Mouse (Mus musculus): Measurements from ENCODE around the gene Il1a. TPM values are rescaled to one million over a fixed set of nuclear protein-coding genes. Genes with fewer than 3 reads are reported as not detected.

The Il1a gene
- polyA plus RNA-seq, 1 experiment from 2014 or later = 0.24 TPM

DNA sequence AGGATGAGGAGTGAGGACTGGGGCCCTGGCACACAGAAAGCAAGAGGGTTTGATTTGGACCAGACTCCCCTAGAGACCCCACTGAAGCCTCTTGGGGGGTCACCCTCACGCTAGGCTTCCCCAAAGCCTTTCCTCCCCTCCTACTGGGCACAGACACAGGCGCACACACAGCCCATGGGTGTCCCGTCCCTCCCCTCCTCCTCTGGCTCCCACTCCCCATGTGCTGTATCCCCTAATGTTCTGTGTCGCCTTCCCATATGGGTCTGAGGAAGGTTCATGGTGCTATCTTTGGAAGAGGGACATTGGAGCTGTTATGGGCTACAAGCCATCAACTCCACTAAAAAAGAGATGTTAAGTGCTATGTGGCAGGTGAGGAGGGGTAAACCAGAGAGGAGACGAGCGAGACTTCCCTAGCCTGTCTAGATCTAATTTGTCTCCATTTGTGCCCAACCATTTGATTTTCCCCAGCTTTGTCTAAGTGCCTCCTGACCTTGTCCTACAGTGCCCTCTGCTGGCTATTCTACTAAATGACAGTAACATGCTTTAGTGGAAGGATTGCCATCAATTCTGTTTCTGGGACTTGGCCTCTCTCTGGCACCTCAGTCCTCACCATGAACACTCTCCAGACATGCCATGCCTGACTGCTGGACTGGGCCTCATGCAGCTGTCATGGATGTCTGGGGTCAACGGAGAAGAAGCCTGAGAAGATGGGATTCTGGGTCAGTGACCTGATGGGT is 51.1 kb downstream of the Il1a start:
- DNase-seq (ENCODE audit: low spot score) = no peak
- WGBS = 34% methylated on average over 7 of the region's 7 CpGs
- Histone ChIP-seq H3K4me3 (no peak overlapping the region), H3K4me1 (peaks cover 21% of the 10 kb centered on the region; the same call in 1 of the 2 replicates), H3K36me3 (no peaks in the 10 kb centered on the region), H3K27ac (peak overlapping the region; percentile 74), H3K9me3 (no peaks in the 10 kb centered on the region), H3K27me3 (ENCODE audit: insufficient read depth, poor library complexity, severe bottlenecking) (peaks cover 8% of the 10 kb centered on the region; the same call in 1 of the 2 replicates)

GRCm38 (mm10) chr2:129258056-129258455 is 51.7 kb downstream of the Il1a start:
- H3K27me3 ChIP-seq (ENCODE audit: insufficient read depth, poor library complexity, severe bottlenecking) = peaks cover 8% of the 10 kb centered on the region; the same call in 1 of the 2 replicates
- H3K4me1 ChIP-seq = peaks cover 18% of the 10 kb centered on the region; the same call in 1 of the 2 replicates
- peak overlapping the region; percentile 74 for H3K27ac ChIP-seq
- DNase-seq (ENCODE audit: low spot score) = no peak
- 89% methylated on average over 3 of the region's 3 CpGs for WGBS
- H3K9me3 ChIP-seq = no peaks in the 10 kb centered on the region
- no peaks in the 10 kb centered on the region for H3K36me3 ChIP-seq
- no peak overlapping the region for H3K4me3 ChIP-seq

- H3K36me3 ChIP-seq = no peaks in the 10 kb centered on the region
- 0 out of 2 replicates have a peak, but pooled peaks cover 14% of the 10 kb centered on the region for H3K4me1 ChIP-seq
- H3K27me3 ChIP-seq (ENCODE audit: insufficient read depth, poor library complexity, severe bottlenecking) = peaks cover 8% of the 10 kb centered on the region; the same call in 1 of the 2 replicates
- 82% methylated on average over 4 of the region's 4 CpGs for WGBS
- no peak for DNase-seq (ENCODE audit: low spot score)
- no peak overlapping the region for H3K4me3 ChIP-seq
- peak overlapping the region; percentile 29; the same call in 1 of the 2 replicates for H3K27ac ChIP-seq
- no peaks in the 10 kb centered on the region for H3K9me3 ChIP-seq
Measured at GRCm38 (mm10) chr2:129256006-129256405, 53.8 kb downstream of the Il1a start.

DNA sequence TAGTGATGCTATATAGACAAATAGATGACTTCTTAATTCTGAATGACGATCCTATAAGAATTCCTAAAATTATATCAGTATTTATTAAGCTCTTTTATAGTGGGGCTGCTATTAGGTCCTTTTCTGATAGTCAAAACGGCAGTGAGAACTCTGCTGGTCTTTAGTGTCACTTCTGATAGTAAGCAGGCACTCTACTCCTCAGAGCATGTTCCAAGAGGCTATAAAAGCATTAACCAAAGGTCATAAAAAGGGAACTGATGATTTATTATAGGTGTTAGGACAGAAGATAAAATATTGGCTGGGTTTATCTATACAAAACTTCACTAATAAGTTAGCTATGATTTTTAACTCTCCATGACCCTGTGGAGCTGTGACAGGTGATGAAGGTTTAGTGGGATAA is 55.7 kb downstream of the Il1a start:
- Histone ChIP-seq H3K27me3 (ENCODE audit: insufficient read depth, poor library complexity, severe bottlenecking) (no peaks in the 10 kb centered on the region), H3K4me3 (no peak overlapping the region), H3K9me3 (no peaks in the 10 kb centered on the region), H3K27ac (no peak overlapping the region), H3K4me1 (0 out of 2 replicates have a peak, but pooled peaks cover 14% of the 10 kb centered on the region), H3K36me3 (no peaks in the 10 kb centered on the region)
- DNase-seq (ENCODE audit: low spot score) = no peak
- WGBS = 61% methylated on average over 2 of the region's 2 CpGs

GRCm38 (mm10) chr2:129253631-129253970 is 56.2 kb downstream of the Il1a start:
- no peaks in the 10 kb centered on the region for H3K9me3 ChIP-seq
- 0 out of 2 replicates have a peak, but pooled peaks cover 13% of the 10 kb centered on the region for H3K4me1 ChIP-seq
- H3K36me3 ChIP-seq = no peaks in the 10 kb centered on the region
- 72% methylated on average over 2 of the region's 2 CpGs for WGBS
- no peak overlapping the region for H3K4me3 ChIP-seq
- no peak for DNase-seq (ENCODE audit: low spot score)
- no peaks in the 10 kb centered on the region for H3K27me3 ChIP-seq (ENCODE audit: insufficient read depth, poor library complexity, severe bottlenecking)
- H3K27ac ChIP-seq = no peak overlapping the region

DNA sequence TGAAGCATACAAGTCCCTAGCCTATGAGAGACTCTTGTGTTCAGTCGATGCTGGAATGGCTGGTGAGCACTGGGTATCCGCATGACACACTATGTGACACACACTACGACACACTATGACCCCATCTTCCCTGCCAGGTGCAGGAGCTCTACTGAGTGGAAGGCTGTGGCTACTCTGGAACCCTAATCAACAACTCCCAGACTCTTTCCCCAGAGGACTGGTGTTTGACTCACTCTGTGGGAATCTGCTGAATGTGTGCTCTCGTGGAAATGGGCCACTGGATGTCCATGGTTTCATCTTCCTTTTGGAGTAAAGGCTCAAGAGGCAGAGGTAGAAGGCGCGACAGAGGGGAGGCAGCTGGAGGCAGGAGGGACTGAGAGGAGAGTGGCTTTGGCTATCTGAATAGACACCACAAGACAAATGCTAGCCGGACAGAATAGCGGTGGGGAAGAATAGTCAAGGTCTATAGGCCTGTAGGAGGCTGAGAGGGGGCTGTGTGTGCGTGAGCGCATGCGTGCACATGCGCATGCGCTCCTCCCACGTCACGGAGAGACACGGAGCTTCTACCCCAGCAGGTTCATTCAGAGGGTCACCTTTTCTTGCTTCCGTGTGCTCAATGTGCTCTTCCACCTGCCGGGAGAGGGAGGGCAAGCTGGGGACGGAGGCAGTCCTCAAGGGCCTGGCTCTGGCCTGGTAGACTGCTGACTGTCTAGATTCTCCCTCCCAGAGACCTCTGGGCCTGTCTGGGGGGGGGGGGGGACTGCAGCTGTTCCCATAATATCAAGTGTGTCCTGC is 56.7 kb downstream of the Il1a start:
- H3K4me1 ChIP-seq = peaks cover 11% of the 10 kb centered on the region; the same call in 1 of the 2 replicates

More for the DNA sequence above, 56.7 kb downstream of the Il1a start:
- H3K27me3 ChIP-seq (ENCODE audit: insufficient read depth, poor library complexity, severe bottlenecking) = no peaks in the 10 kb centered on the region
- DNase-seq (ENCODE audit: low spot score) = no peak
- H3K4me3 ChIP-seq = no peak overlapping the region
- WGBS = 79% methylated on average over 19 of the region's 19 CpGs
- no peaks in the 10 kb centered on the region for H3K9me3 ChIP-seq
- no peaks in the 10 kb centered on the region for H3K36me3 ChIP-seq
- 0 out of 2 replicates have a peak overlapping the region, but pooled peaks have one; percentile 10 for H3K27ac ChIP-seq

Other genes with a start within 250 kb of the Il1a start
- gene Ttl, start 244.0 kb downstream of the Il1a start, polyA plus RNA-seq (2016; fragmentation: Nextera tagmentation; extraction: Ambion mirVana) = 8.3 and 12.3 TPM in 2 replicates
- 25.8 and 35.5 TPM in 2 replicates for gene Polr1b, start 209.0 kb downstream of the Il1a start, polyA plus RNA-seq (2016; fragmentation: Nextera tagmentation; extraction: Ambion mirVana)
- gene Chchd5, start 180.3 kb downstream of the Il1a start, polyA plus RNA-seq (2016; fragmentation: Nextera tagmentation; extraction: Ambion mirVana) = 21.9 and 22.0 TPM in 2 replicates
- gene Slc20a1, start 111.2 kb downstream of the Il1a start, polyA plus RNA-seq (2016; fragmentation: Nextera tagmentation; extraction: Ambion mirVana) = 41.6 and 41.8 TPM in 2 replicates
- gene Ckap2l, start 12.8 kb downstream of the Il1a start, polyA plus RNA-seq (2016; fragmentation: Nextera tagmentation; extraction: Ambion mirVana) = 48.4 and 50.4 TPM in 2 replicates
- gene Il1b, start 61.2 kb upstream of the Il1a start, polyA plus RNA-seq (2016; fragmentation: Nextera tagmentation; extraction: Ambion mirVana) = not detected in 2 replicates
- 0.06 TPM in 1 of 2 replicates, not detected in the other for gene F830045P16Rik, start 226.6 kb upstream of the Il1a start, polyA plus RNA-seq (2016; fragmentation: Nextera tagmentation; extraction: Ambion mirVana)